11 mouse cellular contexts compared by ENCODE assay signal in genomic region chr5:35830101-35830500, GRCm38 (mm10).
DNase-seq lines count a peak whose midpoint lies in the region.
"Had no signal": no experiment of that assay in that cellular context is flagged by ENCODE, and none has a peak within 500 bp of the region (broad histone marks: within the 10 kb centered on the region; RNA-seq: fewer than 3 reads in every experiment).

No protein-coding gene starts in this region.

- peak; percentile 37 for DNase-seq in gastrocnemius, postnatal 25 days
- no peak for DNase-seq in gastrocnemius, adult 18-20 months (ENCODE audit: low spot score)
- DNase-seq in right cerebral cortex, postnatal 14 days = peak; percentile 37
- no peak for DNase-seq in right cerebral cortex, postnatal 25 days
- peak; percentile 88 for DNase-seq in layer of hippocampus, adult 9-11 months
- no peak for DNase-seq in thymus, postnatal 4 days
- no peak for DNase-seq in spleen, postnatal 36 days (ENCODE audit: low spot score in 2 of 2)
- no peak for DNase-seq in forebrain, embryonic 10.5 days (ENCODE audit: extremely low spot score, low spot score)
- DNase-seq: lung, adult 18-20 months had no signal

- H3K9me3 ChIP-seq in forebrain, embryonic 10.5 days = no peaks in the 10 kb centered on the region
- H3K9me3 ChIP-seq: midbrain, embryonic 12.5 days; stomach, embryonic 15.5 days had no signal

- no peak overlapping the region for H3K27ac ChIP-seq in forebrain, embryonic 10.5 days
- H3K27ac ChIP-seq: midbrain, embryonic 12.5 days; stomach, embryonic 15.5 days had no signal

- H3K4me1 ChIP-seq in forebrain, embryonic 10.5 days = peaks cover 16% of the 10 kb centered on the region
- H3K4me1 ChIP-seq: stomach, embryonic 15.5 days had no signal

- H3K27me3 ChIP-seq in forebrain, embryonic 10.5 days (ENCODE audit: poor library complexity, severe bottlenecking) = no peaks in the 10 kb centered on the region; the same call in 1 of the 2 replicates
- H3K27me3 ChIP-seq: midbrain, embryonic 12.5 days; stomach, embryonic 15.5 days had no signal

- WGBS in forebrain, embryonic 10.5 days = 80% methylated on average over 3 of the region's 3 CpGs

- H3K36me3 ChIP-seq in forebrain, embryonic 10.5 days (replicated peaks) = no peaks in the 10 kb centered on the region
- H3K36me3 ChIP-seq: midbrain, embryonic 12.5 days; stomach, embryonic 15.5 days had no signal

- no peak overlapping the region for H3K4me3 ChIP-seq in forebrain, embryonic 10.5 days
- H3K4me3 ChIP-seq: midbrain, embryonic 12.5 days; stomach, embryonic 15.5 days had no signal

Comparison
In these comparisons a context has a peak if more than half of its experiments do, and no peak if none do; other contexts are left out.
1. DNase-seq: peak in gastrocnemius, postnatal 25 days (single experiment), right cerebral cortex, postnatal 14 days (single experiment) and layer of hippocampus, adult 9-11 months (single experiment); none in gastrocnemius, adult 18-20 months (single experiment), right cerebral cortex, postnatal 25 days (single experiment), thymus, postnatal 4 days (single experiment), spleen, postnatal 36 days (0 of 2) and forebrain, embryonic 10.5 days (single experiment).